Mouse (Mus musculus) E14TG2a.4 (cell line): Measurements from ENCODE around the gene Prkci.

Experiments used
- CTCF ChIP-seq: conservative IDR thresholded peaks from 2 replicates; pipeline ENCODE4 v1.5.1; 2014; ENCODE audit warnings: low read length
- NANOG ChIP-seq: IDR thresholded peaks from 2 replicates; pipeline ENCODE4 v1.6.1; 2014; ENCODE audit warnings: borderline replicate concordance, low read length, mixed read lengths
- POU5F1 ChIP-seq: IDR thresholded peaks from 2 replicates; pipeline ENCODE4 v1.6.1; 2014; ENCODE audit warnings: low read length, borderline replicate concordance

DNA sequence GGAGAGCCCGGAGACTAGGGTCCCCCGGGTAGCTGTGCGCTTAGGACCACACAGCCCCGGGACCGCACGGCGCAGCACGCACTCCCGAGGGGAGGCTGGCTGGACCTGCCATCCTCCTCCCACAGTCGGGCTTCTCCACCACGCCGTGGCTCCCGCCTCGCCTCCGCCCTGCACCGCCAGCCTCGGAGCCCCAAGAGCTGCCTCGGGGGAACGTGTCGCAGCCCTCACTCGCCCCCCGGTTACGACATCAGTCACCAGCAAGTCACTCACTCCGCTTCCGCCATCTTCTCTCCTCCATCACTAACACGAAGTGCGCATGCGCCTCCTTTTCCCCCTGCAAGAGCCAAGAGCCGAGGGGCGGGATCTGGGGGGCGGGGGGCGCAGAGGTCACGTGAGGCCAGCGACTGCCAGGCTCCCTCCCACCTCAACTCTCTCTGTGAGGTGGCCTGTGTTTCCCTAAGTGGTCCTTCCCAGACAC is 26.4 kb upstream of the Prkci start, which contains the start of gene Phc3:
- TF ChIP-seq CTCF (no peak), POU5F1 (no peak), NANOG (no peak)
